Mouse (Mus musculus) heart, adult 8-10 months (tissue): ENCODE data around the gene Mtor. TPM values are rescaled to one million over a fixed set of nuclear protein-coding genes. Genes with fewer than 3 reads are reported as not detected.

Experiments used
- DNase-seq: peaks from one replicate; pipeline ENCODE4 v3.0.0; 2022; ENCODE audit warnings: low spot score
- total RNA-seq, 4 experiments: library from RNA; stranded (reverse); gene quantifications; 2 replicates each; pipeline ENCODE4 v1.2.4; 2022

Mtor gene
- total RNA-seq, 4 experiments from 2014 or later = 43.9 to 59.9 (median 52.8) TPM

- DNase-seq = no peak
These were observed 36.1 kb downstream of the Mtor start for GRCm38 (mm10) chr4:148484511-148484910.

- DNase-seq = no peak
These were observed 39.4 kb downstream of the Mtor start for GRCm38 (mm10) chr4:148487841-148488240.

- no peak for DNase-seq
These were observed 42.1 kb downstream of the Mtor start for GRCm38 (mm10) chr4:148490502-148490901.

GRCm38 (mm10) chr4:148491448-148491847 is 43.0 kb downstream of the Mtor start:
- no peak for DNase-seq

- no peak for DNase-seq
These were observed 46.7 kb downstream of the Mtor start for GRCm38 (mm10) chr4:148495160-148495559.

- DNase-seq = no peak
These were observed 47.7 kb downstream of the Mtor start for GRCm38 (mm10) chr4:148495874-148496689.

- DNase-seq = no peak
These were observed 52.0 kb downstream of the Mtor start, which contains the start of gene Angptl7 for GRCm38 (mm10) chr4:148500410-148500867. Angptl7 (minus strand) TSS chr4:148500460.

GRCm38 (mm10) chr4:148504497-148504959 is 56.1 kb downstream of the Mtor start:
- DNase-seq = peak; percentile 67

- DNase-seq = no peak
These were observed 59.2 kb downstream of the Mtor start for GRCm38 (mm10) chr4:148507585-148507984.

GRCm38 (mm10) chr4:148508084-148508849 is 59.9 kb downstream of the Mtor start:
- no peak for DNase-seq

GRCm38 (mm10) chr4:148509450-148510084 is 61.2 kb downstream of the Mtor start:
- DNase-seq = no peak

- DNase-seq = peak; percentile 55
These were observed 62.3 kb downstream of the Mtor start for GRCm38 (mm10) chr4:148510691-148511090.

- DNase-seq = no peak
These were observed 62.9 kb downstream of the Mtor start for GRCm38 (mm10) chr4:148511334-148511733.

GRCm38 (mm10) chr4:148513021-148513559 is 64.7 kb downstream of the Mtor start:
- DNase-seq = no peak

- DNase-seq = no peak
These were observed 66.9 kb downstream of the Mtor start for GRCm38 (mm10) chr4:148515313-148515712.

GRCm38 (mm10) chr4:148517809-148518208 is 69.4 kb downstream of the Mtor start:
- DNase-seq = no peak

GRCm38 (mm10) chr4:148518235-148518795 is 69.9 kb downstream of the Mtor start:
- DNase-seq = no peak

GRCm38 (mm10) chr4:148523538-148523937 is 75.1 kb downstream of the Mtor start:
- DNase-seq = no peak

- no peak for DNase-seq
These were observed 78.9 kb downstream of the Mtor start for GRCm38 (mm10) chr4:148527158-148527910.

GRCm38 (mm10) chr4:148530351-148530750 is 81.9 kb downstream of the Mtor start:
- no peak for DNase-seq

GRCm38 (mm10) chr4:148530778-148531177 is 82.4 kb downstream of the Mtor start:
- no peak for DNase-seq
